Mouse (Mus musculus): ENCODE measurements at regions not wholly inside any gene's neighbourhood (a gene's known extent, or its start where the extent isn't known, plus 50 kb on each side); places are given as distances from the start of the nearest gene placed in this dataset.

DNA sequence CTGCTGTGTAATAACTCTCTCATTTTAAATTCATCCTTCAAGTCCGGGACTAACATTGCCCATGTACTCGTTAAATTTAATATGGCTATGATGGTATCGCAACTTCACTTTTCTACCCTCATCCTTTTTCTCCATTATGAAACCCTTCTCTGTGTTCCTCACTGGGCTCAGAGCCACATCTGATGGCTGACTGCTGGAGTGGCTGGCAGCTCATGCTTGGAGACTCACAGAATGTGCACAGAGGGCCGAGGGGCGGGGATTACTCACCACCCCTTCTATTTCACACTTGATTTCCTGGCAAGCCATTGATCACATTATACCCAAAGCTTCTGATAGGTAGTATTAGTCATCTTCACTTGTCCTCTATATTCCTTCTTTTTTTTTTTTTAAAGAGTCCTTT is 81.1 kb upstream of the Vwde start:
- no peak overlapping the region for H3K4me3 ChIP-seq
- no peaks in the 10 kb centered on the region for H3K27me3 ChIP-seq
- no peak overlapping the region for H3K27ac ChIP-seq (replicated peaks)
- no peak overlapping the region for H3K4me2 ChIP-seq (replicated peaks)
- WGBS: 59% methylated on average over 5 of the region's 5 CpGs
- H3K9me3 ChIP-seq: no peaks in the 10 kb centered on the region
- H3K4me1 ChIP-seq: no peaks in the 10 kb centered on the region
- no peak overlapping the region for H3K9ac ChIP-seq (replicated peaks)
- 0 out of 2 replicates have a peak, but pooled peaks have one; percentile 70 for ATAC-seq (replicated peaks)
- H3K36me3 ChIP-seq: no peaks in the 10 kb centered on the region

- ATAC-seq (replicated peaks): no peak
- H3K36me3 ChIP-seq: no peaks in the 10 kb centered on the region
- no peak overlapping the region for H3K4me3 ChIP-seq
- no peak overlapping the region for H3K27ac ChIP-seq (replicated peaks)
- no peaks in the 10 kb centered on the region for H3K27me3 ChIP-seq
- no peaks in the 10 kb centered on the region for H3K9me3 ChIP-seq
- no peak overlapping the region for H3K9ac ChIP-seq (replicated peaks)
- 89% methylated on average over 3 of the region's 3 CpGs for WGBS
- no peak overlapping the region for H3K4me2 ChIP-seq (replicated peaks)
- H3K4me1 ChIP-seq: peaks cover 9% of the 10 kb centered on the region; the same call in 1 of the 2 replicates
Measured at GRCm38 (mm10) chr6:13298171-13298570, 73.4 kb upstream of the Vwde start.

DNA sequence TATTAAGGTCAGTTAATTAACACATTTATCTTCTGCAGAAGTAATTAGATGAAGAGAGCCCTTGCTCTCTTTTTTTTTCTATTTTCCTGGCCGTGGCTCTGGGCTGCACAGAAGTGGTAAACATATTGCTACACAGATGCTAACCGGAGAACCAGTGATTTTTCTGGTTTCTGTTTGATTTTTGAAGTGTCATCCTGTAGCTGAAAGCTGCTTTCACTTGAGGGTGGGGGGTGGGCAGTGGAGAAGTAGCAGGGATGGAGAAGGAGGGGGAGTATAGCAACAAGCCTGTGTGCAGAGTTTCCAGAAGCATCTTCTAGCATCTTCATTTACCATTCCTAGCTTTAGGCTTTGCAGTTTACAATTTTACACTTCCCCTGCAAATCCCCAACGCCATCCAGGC is 72.3 kb upstream of the Vwde start:
- Histone ChIP-seq H3K4me2 (replicated peaks) (no peak overlapping the region), H3K9ac (replicated peaks) (no peak overlapping the region), H3K4me3 (no peak overlapping the region), H3K27ac (replicated peaks) (no peak overlapping the region), H3K4me1 (peaks cover 9% of the 10 kb centered on the region; the same call in 1 of the 2 replicates), H3K27me3 (no peaks in the 10 kb centered on the region), H3K9me3 (no peaks in the 10 kb centered on the region), H3K36me3 (no peaks in the 10 kb centered on the region)
- ATAC-seq (replicated peaks): peak; percentile 56
- 59% methylated on average over 3 of the region's 3 CpGs for WGBS

DNA sequence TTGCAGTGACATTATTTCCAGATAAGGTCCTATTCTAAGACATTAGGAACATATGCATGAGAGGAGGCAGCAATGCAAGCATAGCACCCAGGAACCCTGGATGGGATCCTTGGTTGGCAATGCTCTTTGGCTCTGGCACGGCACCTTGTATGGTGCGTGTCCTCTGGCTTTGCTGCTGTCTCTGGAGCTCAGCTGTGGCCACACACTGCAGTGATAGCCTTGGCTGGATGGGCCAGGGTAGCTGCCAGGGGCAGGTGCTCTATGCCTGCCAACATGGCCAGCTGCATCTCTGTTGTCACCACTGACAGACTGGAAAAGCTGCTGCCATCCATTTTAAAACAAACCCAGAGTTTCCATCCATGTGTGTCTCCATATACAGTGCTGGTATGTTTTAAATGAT is 71.3 kb upstream of the Vwde start:
- H3K36me3 ChIP-seq: no peaks in the 10 kb centered on the region
- ATAC-seq (replicated peaks): peak; percentile 62
- H3K4me1 ChIP-seq: peaks cover 9% of the 10 kb centered on the region; the same call in 1 of the 2 replicates
- H3K9ac ChIP-seq (replicated peaks): no peak overlapping the region
- H3K4me3 ChIP-seq: no peak overlapping the region
- no peak overlapping the region for H3K4me2 ChIP-seq (replicated peaks)
- WGBS: 67% methylated on average over 2 of the region's 2 CpGs
- H3K27me3 ChIP-seq: no peaks in the 10 kb centered on the region
- no peaks in the 10 kb centered on the region for H3K9me3 ChIP-seq
- peak overlapping the region; percentile 48; the same call in 1 of the 2 replicates for H3K27ac ChIP-seq (replicated peaks)

- 82% methylated on average over 4 of the region's 4 CpGs for WGBS
- Histone ChIP-seq H3K4me1 (peaks cover 9% of the 10 kb centered on the region; the same call in 1 of the 2 replicates), H3K9me3 (no peaks in the 10 kb centered on the region), H3K36me3 (no peaks in the 10 kb centered on the region), H3K27ac (replicated peaks) (no peak overlapping the region), H3K27me3 (no peaks in the 10 kb centered on the region), H3K4me2 (replicated peaks) (no peak overlapping the region), H3K4me3 (no peak overlapping the region), H3K9ac (replicated peaks) (no peak overlapping the region)
- ATAC-seq (replicated peaks): no peak
Measured at GRCm38 (mm10) chr6:13294393-13294792, 69.6 kb upstream of the Vwde start.

DNA sequence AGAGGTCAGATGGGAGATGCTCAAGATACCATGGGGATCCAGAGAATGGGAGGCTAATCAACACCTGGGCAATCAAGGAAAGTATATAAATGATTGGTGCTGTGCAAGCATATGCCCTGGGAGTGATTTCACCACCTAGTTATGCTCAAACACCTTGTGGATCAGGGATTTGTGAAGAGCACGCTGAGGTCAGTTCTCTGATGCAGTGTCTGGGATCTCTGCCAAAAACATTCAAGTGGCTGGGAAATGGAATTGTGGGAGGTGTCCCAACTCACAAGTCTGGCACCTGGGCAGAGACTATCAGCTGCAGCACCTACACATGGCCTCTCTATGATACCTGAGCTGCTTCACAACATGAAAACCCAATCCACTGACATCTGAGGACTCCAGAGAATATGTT is 63.7 kb upstream of the Vwde start:
- no peak overlapping the region for H3K9ac ChIP-seq (replicated peaks)
- no peaks in the 10 kb centered on the region for H3K36me3 ChIP-seq
- H3K9me3 ChIP-seq: no peaks in the 10 kb centered on the region
- H3K4me1 ChIP-seq: no peaks in the 10 kb centered on the region
- no peak for ATAC-seq (replicated peaks)
- H3K27ac ChIP-seq (replicated peaks): no peak overlapping the region
- 34% methylated on average over 1 of the region's 1 CpGs for whole genome bisulfite sequencing
- H3K4me3 ChIP-seq: no peak overlapping the region
- H3K4me2 ChIP-seq (replicated peaks): no peak overlapping the region
- H3K27me3 ChIP-seq: no peaks in the 10 kb centered on the region

- WGBS: 73% methylated on average over 4 of the region's 4 CpGs
- no peak for ATAC-seq (replicated peaks)
- Histone ChIP-seq H3K4me1 (no peaks in the 10 kb centered on the region), H3K4me3 (no peak overlapping the region), H3K9ac (replicated peaks) (no peak overlapping the region), H3K4me2 (replicated peaks) (no peak overlapping the region), H3K27me3 (no peaks in the 10 kb centered on the region), H3K36me3 (no peaks in the 10 kb centered on the region), H3K9me3 (no peaks in the 10 kb centered on the region), H3K27ac (replicated peaks) (no peak overlapping the region)
Measured at GRCm38 (mm10) chr6:13287812-13288211, 63.0 kb upstream of the Vwde start.

GRCm38 (mm10) chr6:13286542-13287273 is 61.9 kb upstream of the Vwde start:
- H3K9ac ChIP-seq (replicated peaks): no peak overlapping the region
- no peaks in the 10 kb centered on the region for H3K4me1 ChIP-seq
- peak; percentile 77 for ATAC-seq (replicated peaks)
- H3K9me3 ChIP-seq: no peaks in the 10 kb centered on the region
- WGBS: 57% methylated on average over 6 of the region's 6 CpGs
- H3K4me2 ChIP-seq (replicated peaks): no peak overlapping the region
- H3K27me3 ChIP-seq: no peaks in the 10 kb centered on the region
- H3K4me3 ChIP-seq: no peak overlapping the region
- H3K36me3 ChIP-seq: no peaks in the 10 kb centered on the region
- H3K27ac ChIP-seq (replicated peaks): no peak overlapping the region

DNA sequence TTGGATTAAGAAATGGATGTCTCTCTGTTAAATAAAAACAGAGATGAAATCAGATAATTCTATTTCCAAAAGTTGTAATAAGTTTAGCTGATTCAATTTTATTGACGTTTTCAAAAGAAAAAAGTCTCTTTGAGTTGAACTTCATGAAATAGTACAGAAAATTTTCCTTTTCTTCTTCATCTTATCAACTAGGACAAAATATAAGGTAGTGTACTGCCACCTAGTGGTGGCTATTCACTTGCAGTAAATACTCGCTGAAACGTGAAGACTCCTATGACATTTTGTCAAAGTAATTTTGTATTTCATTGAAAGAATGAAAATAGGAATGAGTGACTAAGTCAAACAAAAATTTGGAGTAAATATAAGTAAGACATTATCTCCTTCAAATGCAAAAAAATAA is 56.1 kb upstream of the Vwde start:
- Histone ChIP-seq H3K4me1 (no peaks in the 10 kb centered on the region), H3K9me3 (no peaks in the 10 kb centered on the region), H3K9ac (replicated peaks) (no peak overlapping the region), H3K4me3 (no peak overlapping the region), H3K27ac (replicated peaks) (no peak overlapping the region), H3K27me3 (no peaks in the 10 kb centered on the region), H3K36me3 (no peaks in the 10 kb centered on the region), H3K4me2 (replicated peaks) (no peak overlapping the region)
- WGBS: 4% methylated on average over 3 of the region's 3 CpGs
- no peak for ATAC-seq (replicated peaks)

Measured in forebrain, embryonic 15.5 days (tissue).